Mouse (Mus musculus) spleen, adult 2 months (tissue): ENCODE data around the gene Atf6b.

Experiments used
- CTCF ChIP-seq: fragments of 200-500 bp; IDR thresholded peaks from 2 replicates; pipeline ENCODE4 v1.5.1; 2011; ENCODE audit warnings: mild to moderate bottlenecking, inconsistent platforms; ENCODE audit not compliant: insufficient read depth, insufficient read length, insufficient replicate concordance; ENCODE audit errors: extremely low read depth
- POLR2A ChIP-seq: fragments of 200-500 bp; IDR thresholded peaks from 2 replicates; pipeline ENCODE4 v1.6.1; 2011; ENCODE audit warnings: low read depth, low read length, inconsistent platforms

DNA sequence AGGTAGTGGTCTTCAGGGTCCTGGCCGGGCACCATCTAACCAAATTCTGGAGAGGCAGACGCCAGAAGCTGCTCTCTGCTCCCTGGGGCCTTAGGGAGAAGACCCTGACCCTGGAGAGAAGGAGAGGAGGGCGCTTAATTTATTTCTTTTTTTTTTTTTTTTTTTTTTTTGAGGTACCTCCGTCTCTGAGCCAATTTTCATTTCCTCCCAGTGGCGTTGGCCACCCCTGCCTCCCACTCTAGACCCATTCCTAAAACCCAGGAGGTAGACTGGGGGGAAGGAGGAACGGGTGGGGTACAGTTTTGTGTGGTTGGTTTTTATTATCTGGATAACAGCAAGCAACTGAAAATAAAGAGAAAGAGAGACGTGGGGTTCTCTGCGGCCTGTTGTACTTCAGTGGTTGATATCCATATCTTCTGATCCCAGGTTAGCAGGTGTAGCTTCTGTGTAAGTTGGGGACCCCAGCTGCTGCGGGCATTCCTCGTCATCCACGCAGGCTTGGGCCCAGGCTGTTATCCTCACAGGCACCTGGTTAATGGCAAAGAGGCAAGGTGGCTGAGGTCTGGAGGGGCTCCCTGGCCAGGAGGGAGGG is 33.8 kb upstream of the Atf6b start:
- no peak for TF ChIP-seq POLR2A
- no peak for TF ChIP-seq CTCF
